Comparison of ENCODE assay signal across 12 mouse cellular contexts in genomic region chr2:35156985-35157384, GRCm38 (mm10).
"Had no signal": no experiment of that assay in that cellular context is flagged by ENCODE, and none has a peak within 500 bp of the region (broad histone marks: within the 10 kb centered on the region; RNA-seq: fewer than 3 reads in every experiment).

No protein-coding gene starts in this region.

- H3K27me3 ChIP-seq: limb, embryonic 12.5 days; midbrain, embryonic 13.5 days; stomach, embryonic 15.5 days had no signal

- H3K9ac ChIP-seq: limb, embryonic 12.5 days; midbrain, embryonic 13.5 days; stomach, embryonic 15.5 days had no signal

- ATAC-seq: midbrain, embryonic 13.5 days had no signal

- H3K4me1 ChIP-seq: midbrain, embryonic 13.5 days; stomach, embryonic 15.5 days had no signal

- H3K4me3 ChIP-seq: layer of hippocampus, adult 2 months; limb, embryonic 12.5 days; midbrain, embryonic 13.5 days; stomach, embryonic 15.5 days had no signal

- H3K4me2 ChIP-seq: limb, embryonic 12.5 days; liver, embryonic 11.5 days; midbrain, embryonic 13.5 days; stomach, embryonic 15.5 days had no signal

- H3K27ac ChIP-seq: kidney, postnatal 0 days; layer of hippocampus, adult 2 months; limb, embryonic 12.5 days; midbrain, embryonic 13.5 days; stomach, embryonic 15.5 days had no signal

- H3K9me3 ChIP-seq: limb, embryonic 12.5 days; midbrain, embryonic 13.5 days; stomach, embryonic 15.5 days had no signal

- DNase-seq: kidney, adult 11 months; kidney, adult 9 months; kidney, postnatal 4 days; right cerebral cortex, postnatal 14 days; thymus, adult 2 months; thymus, postnatal 25 days had no signal
